Mouse (Mus musculus): ENCODE results near the gene Pfkfb2.

The Pfkfb2 gene

GRCm38 (mm10) chr1:130729153-130729552 is at the start of gene Pfkfb2:
Gene Pfkfb2, minus strand, starts transcription at chr1:130729253.
- DNase-seq (ENCODE audit: low spot score), result no peak

DNA sequence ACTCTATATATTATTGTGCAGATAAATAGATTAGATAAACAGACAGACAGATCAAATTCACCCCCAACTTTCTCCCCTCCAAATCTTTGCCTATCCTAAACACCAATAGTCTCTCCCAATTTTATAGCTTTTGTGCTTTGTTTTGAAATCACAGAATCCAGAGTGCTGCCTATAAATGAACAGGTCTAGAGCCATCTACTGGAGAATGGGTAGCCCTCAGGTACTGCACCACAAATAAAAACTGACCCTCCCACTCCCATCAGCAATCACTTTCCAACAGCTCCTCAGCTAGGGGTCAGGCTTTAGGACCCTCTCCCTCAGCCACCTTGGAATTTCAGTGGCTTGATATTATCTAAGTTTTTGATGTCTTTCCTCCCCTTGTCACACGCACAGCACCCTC is 47.6 kb upstream of the Pfkfb2 start:
- DNase-seq (ENCODE audit: low spot score), result no peak

- no peak for DNase-seq (ENCODE audit: low spot score)
Measured at GRCm38 (mm10) chr1:130775691-130776331, 46.8 kb upstream of the Pfkfb2 start.

GRCm38 (mm10) chr1:130775234-130775633 is 46.2 kb upstream of the Pfkfb2 start:
- DNase-seq (ENCODE audit: low spot score), result no peak

DNA sequence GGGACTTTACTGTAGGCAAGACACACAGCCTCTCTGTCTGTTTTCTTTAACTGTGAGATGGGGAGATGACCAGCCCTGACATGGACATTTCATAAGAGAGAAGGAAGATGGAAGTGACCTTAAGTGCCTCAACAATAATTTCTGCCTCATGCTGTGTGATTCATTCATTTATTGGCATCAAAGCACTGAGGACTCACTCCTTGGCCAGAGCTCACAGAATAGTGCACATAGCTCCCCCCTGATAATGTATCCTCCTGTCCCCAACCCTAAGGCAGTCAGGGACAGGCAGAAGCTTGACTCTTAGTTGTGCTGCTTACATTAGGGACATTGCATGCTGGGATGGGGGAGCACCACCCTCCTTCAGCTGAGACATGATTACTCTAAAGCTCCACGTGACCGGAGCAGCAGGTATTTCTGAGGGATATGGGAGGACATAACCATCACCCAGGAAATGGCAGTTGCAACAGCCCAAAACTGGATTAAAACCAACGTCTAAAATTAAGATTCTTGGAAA is 42.0 kb upstream of the Pfkfb2 start:
- DNase-seq (ENCODE audit: low spot score), result no peak

DNA sequence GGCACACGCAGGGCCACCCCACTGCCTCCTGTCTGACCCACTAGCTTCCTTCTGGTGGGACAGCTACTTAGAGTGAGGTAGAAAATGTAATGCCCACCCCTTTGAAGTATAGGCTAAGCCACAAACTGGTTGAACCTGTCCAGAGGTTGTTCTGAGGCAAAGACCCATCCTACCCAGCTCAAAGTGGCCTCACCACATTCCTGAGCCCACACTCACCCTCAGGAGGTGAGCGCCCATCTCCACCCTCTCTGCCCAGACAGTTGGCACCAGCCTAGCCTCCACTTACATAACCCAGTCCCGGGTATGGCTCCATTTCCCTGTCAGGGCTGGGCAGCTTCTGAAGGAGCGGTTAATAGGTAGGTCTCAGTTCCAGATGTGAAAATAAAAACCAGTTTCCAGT is 41.4 kb upstream of the Pfkfb2 start:
- DNase-seq (ENCODE audit: low spot score), result no peak

GRCm38 (mm10) chr1:130769925-130770324 is 40.9 kb upstream of the Pfkfb2 start:
- DNase-seq (ENCODE audit: low spot score), result no peak

DNA sequence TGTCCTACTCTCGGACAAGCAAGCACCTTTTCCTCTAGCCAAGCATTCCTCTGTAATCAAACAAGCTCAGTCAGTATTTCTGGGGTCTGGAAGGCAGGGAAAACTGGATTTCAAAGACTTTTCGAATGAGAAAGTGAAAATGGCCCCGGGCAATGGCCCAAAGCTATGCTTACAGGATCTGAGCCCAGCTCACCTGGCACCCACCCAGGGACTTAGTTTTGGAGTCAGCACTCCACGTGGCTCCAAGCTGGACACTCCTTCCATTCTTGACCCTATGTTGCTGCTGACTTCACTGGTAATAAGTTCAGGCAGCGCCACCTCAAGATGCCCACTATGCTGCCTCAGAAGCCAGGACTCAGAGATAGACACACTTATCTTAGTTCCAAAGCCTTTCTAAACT is 38.0 kb upstream of the Pfkfb2 start:
- no peak for DNase-seq (ENCODE audit: low spot score)

GRCm38 (mm10) chr1:130764027-130764461 is 35.0 kb upstream of the Pfkfb2 start:
- DNase-seq (ENCODE audit: low spot score), result no peak

DNA sequence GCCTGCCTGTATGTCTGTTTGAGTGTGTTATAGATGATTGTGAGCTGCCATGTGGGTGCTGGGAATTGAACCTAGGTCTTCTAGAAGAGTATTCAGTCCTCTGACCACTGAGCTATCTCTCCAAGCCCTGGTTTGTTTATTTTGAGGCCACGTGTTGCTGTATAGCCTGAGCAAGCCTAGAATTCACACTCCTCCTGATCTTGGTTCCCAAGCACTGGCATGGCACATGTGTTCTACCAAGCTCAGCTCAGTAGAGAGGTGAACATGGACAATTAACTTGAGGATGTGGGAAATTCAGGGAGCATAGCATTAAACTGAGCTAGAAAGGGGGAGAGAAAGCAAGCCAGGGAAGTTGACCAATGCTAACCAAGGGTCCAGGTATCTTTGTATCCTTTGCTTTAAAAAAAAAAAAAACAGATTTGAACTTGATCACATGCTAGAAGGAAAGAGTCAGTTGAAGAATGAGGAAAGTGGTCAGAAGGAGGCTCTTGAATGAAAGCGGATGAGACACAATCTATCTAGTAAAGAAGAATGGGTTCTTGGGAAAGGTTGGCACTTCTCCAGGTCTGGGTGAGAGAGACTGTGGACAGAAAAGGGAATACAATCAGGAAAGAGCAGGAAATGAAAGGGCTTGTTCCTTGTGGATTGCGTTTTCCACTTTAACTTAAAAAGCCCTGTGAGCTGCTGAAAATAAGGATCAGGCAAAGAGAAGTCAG is 33.1 kb upstream of the Pfkfb2 start:
- DNase-seq (ENCODE audit: low spot score), result no peak

DNA sequence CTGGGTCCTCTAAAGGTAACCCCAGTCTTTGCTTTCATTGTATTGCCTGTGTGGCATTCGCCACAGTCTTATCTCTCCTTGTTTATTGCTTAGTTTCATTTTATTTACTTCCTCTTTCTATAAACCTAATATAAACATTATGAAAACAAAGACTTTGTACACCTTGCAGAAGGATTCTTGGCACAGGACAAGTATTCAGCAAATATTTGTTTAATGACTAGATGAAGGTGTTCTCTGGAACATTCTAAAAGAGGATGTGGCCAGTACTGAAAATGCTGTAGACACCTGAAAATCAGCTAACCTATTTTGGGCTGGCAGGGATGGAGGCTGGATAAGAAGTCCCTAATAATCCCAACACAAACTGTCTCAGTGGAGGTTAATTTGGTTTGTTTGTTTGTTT is 32.5 kb upstream of the Pfkfb2 start:
- DNase-seq (ENCODE audit: low spot score), result no peak

- no peak for DNase-seq (ENCODE audit: low spot score)
Measured at GRCm38 (mm10) chr1:130759689-130760088, 30.6 kb upstream of the Pfkfb2 start.

DNA sequence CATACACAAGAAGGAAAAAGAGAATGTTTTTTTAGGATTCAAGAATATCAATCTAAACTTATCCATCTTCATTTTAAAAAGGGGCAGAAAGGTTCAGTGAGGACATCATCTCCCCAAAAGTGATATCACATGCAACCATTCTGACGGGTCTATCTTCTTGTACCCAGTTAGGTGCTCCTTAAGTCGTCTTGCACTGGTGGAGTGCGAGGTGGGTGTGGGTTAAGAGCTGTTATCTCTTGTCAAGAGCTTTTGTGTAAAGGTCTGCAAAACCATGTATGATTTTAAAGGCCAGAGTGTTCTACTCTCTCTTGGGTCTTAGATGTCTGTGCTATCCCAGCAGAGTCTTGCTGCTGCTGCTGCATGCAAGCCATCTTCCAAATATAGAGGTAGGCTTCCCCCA is 17.8 kb upstream of the Pfkfb2 start:
- no peak for DNase-seq (ENCODE audit: low spot score)

DNA sequence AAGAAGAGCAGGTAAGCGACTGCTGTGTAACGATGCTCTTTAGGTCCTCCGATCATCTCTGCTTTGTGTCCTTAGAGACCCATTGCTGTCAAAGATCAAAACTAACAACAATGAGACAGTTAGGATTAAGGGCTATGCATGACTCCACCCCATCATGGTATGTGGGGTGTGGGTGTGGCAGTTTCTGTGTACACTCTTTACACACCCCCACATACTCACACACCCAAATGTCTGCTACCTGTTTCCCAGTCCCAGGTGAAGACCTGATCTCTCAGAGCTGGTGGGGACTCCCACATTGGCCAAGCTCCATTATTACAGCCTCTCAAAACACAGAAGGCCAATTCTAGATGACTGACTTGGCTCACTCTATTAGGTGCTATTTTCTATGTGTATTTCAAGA is 16.5 kb upstream of the Pfkfb2 start:
- DNase-seq (ENCODE audit: low spot score), result no peak

DNA sequence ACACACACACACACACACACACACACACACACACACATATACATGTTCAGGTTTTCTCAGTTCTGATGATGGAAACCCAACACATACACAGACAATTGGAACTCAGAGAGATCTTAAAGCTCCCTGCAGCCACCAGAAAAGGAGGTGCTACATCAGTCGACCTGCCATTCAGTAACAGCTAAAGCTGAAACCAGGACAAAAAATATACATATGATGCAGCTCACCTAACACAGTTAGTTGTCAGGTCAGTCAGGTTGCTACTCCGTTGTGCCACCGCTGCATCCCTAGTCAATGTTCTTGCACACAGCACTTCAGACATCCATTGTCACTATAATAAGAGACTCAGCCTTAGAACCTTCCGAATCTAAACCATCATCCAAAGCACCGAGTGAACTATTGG is 15.9 kb upstream of the Pfkfb2 start:
- no peak for DNase-seq (ENCODE audit: low spot score)

DNA sequence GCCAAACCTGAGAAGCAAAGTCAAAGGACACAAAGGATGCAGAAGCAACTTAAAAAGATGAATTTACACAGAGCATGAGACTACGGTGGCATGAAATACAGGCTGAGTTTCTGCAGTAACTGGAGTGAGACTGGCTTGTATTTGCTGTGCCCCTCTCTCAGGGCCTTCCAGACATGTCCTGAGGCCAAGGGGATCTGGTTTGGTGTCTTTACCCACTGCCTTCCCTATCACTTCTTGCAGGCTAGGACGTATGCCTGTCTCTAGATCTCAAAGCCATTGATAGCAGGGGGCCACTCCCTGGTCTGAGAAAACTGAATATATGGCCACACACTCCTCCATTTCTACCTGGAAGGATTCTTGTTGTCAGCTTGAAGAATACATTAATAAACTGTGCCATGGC is 15.2 kb upstream of the Pfkfb2 start:
- DNase-seq (ENCODE audit: low spot score), result no peak

GRCm38 (mm10) chr1:130743775-130744174 is 14.7 kb upstream of the Pfkfb2 start:
- DNase-seq (ENCODE audit: low spot score), result no peak

DNA sequence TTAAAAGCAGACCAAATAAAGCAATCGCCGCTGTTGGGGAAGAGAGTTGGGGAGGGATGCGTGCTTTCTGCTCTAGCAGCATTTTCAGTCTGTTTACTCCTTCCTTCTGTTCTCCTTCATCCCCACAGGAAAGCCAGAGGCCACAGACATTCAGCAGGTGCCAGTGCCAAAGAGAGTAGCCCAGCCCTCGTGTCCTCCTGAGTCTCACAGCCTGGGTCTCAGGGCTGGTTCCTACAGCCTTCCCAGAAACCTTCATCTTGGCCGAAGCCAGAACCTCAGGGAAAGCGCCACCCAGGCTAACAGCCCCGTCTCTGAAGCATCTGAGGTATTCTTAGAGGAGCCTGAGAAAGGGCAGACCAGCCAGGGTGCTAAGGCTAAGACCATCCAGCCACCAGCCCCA is 13.1 kb upstream of the Pfkfb2 start:
- no peak for DNase-seq (ENCODE audit: low spot score)

DNA sequence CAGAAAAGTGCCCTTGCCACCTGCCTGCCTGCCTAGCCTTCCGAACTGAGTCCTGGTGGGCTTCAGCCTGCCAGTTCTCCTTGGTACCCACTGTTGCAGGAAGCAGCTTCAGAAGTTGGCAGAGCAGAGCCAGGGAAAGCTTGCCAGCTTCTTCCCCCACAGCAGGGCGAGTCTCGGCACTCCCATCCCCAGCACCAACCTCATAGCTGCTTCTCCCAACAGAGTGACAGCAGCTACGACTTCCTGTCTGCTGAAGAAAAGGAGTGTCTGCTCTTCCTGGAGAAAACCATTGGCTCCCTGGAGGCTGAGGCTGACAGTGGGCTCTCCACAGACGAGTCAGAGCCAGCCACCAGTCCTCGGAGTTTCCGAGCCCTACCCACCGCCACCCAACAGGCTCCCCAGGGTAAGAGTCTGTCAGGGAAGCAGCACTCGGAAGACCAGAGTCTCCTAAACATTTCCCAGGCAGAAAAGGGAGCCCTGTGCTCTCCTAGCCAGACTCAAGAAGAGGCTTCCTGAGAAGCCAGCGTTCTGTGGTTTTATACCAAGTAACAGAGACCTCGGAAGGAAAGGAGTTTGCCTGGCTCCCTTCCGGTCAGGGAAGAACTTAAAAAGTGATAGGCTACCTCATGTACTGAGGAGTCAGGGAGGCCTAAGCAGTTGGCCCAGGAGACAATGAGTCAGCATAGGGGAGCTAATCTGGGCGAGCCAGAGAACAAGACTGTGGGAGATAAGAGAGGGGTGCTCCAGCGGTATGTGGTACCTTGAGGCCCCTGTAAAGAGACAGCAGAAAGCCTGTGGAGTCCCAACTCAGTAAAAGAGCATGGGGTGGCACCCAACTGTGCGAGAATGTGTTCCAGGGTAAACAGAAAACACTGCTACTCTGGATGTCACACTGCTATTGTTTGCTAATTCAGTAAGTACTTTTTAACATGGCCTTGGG is 12.0 kb upstream of the Pfkfb2 start:
- DNase-seq (ENCODE audit: low spot score), result no peak

DNA sequence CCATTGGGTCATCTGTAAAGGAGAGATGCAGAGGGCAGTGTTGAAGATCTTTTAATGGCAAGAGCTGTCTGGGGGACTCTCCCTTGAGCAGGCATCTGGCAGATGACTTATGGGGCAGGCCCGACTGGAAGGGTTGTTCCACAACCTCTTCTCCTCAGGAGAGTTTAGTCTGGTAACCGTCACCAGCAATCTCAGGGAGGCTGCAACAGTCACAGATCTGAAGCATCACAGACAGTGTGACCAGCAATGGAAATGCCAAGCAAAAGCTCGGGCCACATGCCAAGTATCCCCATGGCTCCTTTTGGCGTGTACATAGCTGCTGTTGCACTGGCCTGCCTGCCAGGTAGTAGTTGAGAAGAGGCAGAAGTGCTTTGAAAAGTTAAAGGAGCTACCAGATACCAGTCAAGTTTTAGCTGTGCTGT is 11.2 kb upstream of the Pfkfb2 start:
- no peak for DNase-seq (ENCODE audit: low spot score)

DNA sequence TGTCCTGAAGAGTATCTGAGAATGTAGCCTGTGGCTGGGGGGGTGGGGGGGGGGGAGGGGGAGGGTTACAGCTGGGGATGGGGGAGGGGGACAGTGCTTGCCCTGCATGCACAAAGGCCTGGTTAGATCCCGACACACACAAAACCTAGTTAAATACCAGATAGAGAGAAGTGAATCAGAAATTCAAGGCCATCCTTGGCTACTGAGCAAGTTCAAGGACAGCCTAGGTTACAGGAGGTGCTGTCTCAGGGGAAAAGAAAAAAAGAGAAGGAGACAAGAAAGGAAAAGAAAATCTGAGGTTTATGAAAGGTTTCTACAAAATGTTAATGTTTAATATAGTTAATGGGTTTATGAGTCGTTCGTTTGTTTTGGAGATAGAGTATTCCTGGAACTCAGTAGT is 10.6 kb upstream of the Pfkfb2 start:
- DNase-seq (ENCODE audit: low spot score), result no peak

DNA sequence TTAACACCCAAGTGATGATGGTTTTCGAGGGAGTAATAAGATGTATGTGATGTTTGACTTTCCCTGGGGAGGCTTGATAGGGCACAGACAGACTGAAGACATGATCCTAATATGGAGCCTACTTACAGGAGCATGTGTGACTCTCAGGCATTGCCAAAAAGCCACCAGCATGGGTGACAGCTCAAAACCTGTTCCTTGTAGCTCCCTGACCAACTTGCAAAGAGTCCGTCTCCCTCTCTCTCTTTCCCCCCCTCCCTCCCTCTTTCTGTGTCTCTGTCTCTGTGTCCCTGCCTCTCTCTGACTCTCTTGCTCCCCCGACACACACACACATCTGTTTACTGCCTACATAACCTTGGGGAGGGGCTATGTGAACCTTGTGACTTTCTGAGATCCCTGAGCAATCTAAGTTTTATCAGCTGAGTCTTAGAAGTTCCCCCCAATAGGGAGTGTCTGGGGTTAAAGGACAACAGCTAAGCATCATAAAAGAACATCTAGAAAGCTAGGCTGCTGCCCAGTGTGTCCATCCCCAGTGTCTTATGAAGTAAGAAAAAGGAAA is 9.6 kb upstream of the Pfkfb2 start:
- DNase-seq (ENCODE audit: low spot score), result no peak

All from urinary bladder, postnatal 10 days (tissue).